Mouse (Mus musculus): ENCODE measurements at regions not wholly inside any gene's neighbourhood (a gene's known extent, or its start where the extent isn't known, plus 50 kb on each side); places are given as distances from the start of the nearest gene placed in this dataset.
A peak's percentile ranks its signal among the peaks of the same experiment; 100 is the strongest.
"Not testable (repeated sequence)": the region's sequence is repeated elsewhere in the genome, so short reads cannot be mapped to it uniquely, and the experiment has no call there.

GRCm38 (mm10) chr2:108764703-108765102 lies 515.8 kb upstream of the Kif18a start:
- DNase-seq: no peak

- DNase-seq: no peak
Observed at GRCm38 (mm10) chr2:108766461-108766860, 514.1 kb upstream of the Kif18a start.

GRCm38 (mm10) chr2:108770383-108770782 lies 510.2 kb upstream of the Kif18a start:
- no peak for DNase-seq

- DNase-seq: no peak
Observed at GRCm38 (mm10) chr2:108783457-108783856, 497.1 kb upstream of the Kif18a start.

GRCm38 (mm10) chr2:108785161-108785957 lies 495.2 kb upstream of the Kif18a start:
- DNase-seq: peak; percentile 8 to 22

- DNase-seq: no peak
Observed at GRCm38 (mm10) chr2:108789166-108789565, 491.4 kb upstream of the Kif18a start.

GRCm38 (mm10) chr2:108795145-108795544 lies 485.4 kb upstream of the Kif18a start:
- no peak for DNase-seq

GRCm38 (mm10) chr2:108796816-108797581 lies 483.5 kb upstream of the Kif18a start:
- no peak for DNase-seq

GRCm38 (mm10) chr2:108812367-108812766 lies 468.2 kb upstream of the Kif18a start:
- no peak for DNase-seq

GRCm38 (mm10) chr2:108813040-108813566 lies 467.4 kb upstream of the Kif18a start:
- DNase-seq: no peak

- no peak for DNase-seq
Observed at GRCm38 (mm10) chr2:108816579-108816978, 464.0 kb upstream of the Kif18a start.

- DNase-seq: no peak
Observed at GRCm38 (mm10) chr2:108824025-108824424, 456.5 kb upstream of the Kif18a start.

- DNase-seq: no peak
Observed at GRCm38 (mm10) chr2:108825981-108826380, 454.6 kb upstream of the Kif18a start.

GRCm38 (mm10) chr2:108827106-108827838 lies 453.3 kb upstream of the Kif18a start:
- DNase-seq: peak; percentile 8 to 24

GRCm38 (mm10) chr2:108827974-108828700 lies 452.4 kb upstream of the Kif18a start:
- no peak for DNase-seq

- not testable (repeated sequence) for DNase-seq
Observed at GRCm38 (mm10) chr2:108843855-108844254, 436.7 kb upstream of the Kif18a start.

GRCm38 (mm10) chr2:108848051-108848450 lies 432.5 kb upstream of the Kif18a start:
- DNase-seq: no peak

GRCm38 (mm10) chr2:108854399-108854798 lies 426.1 kb upstream of the Kif18a start:
- no peak for DNase-seq

GRCm38 (mm10) chr2:108877141-108877540 lies 403.4 kb upstream of the Kif18a start:
- DNase-seq: no peak

- no peak for DNase-seq
Observed at GRCm38 (mm10) chr2:108877676-108878075, 402.9 kb upstream of the Kif18a start.

GRCm38 (mm10) chr2:108904121-108904733 lies 376.3 kb upstream of the Kif18a start:
- DNase-seq: no peak

GRCm38 (mm10) chr2:108913555-108913954 lies 367.0 kb upstream of the Kif18a start:
- no peak for DNase-seq

Data from kidney, postnatal 4 days (tissue).